Mouse (Mus musculus) spleen, adult 2 months (tissue): ENCODE results near the gene Slc44a3.

Experiments
- CTCF ChIP-seq: fragments of 200-500 bp; IDR thresholded peaks from 2 replicates; pipeline ENCODE4 v1.5.1; 2011; ENCODE audit warnings: mild to moderate bottlenecking, inconsistent platforms; ENCODE audit not compliant: insufficient read depth, insufficient read length, insufficient replicate concordance; ENCODE audit errors: extremely low read depth
- POLR2A ChIP-seq: fragments of 200-500 bp; IDR thresholded peaks from 2 replicates; pipeline ENCODE4 v1.6.1; 2011; ENCODE audit warnings: low read depth, low read length, inconsistent platforms

- TF ChIP-seq CTCF (no peak), POLR2A (no peak)
These were observed 114.6 kb downstream of the Slc44a3 start for GRCm38 (mm10) chr3:121417379-121418250.
